Mouse (Mus musculus) right cerebral cortex, postnatal 14 days (tissue): ENCODE results near the gene Sprtn.

Source experiments
- DNase-seq: peaks from one replicate; pipeline ENCODE4 v3.0.0; 2022

Sprtn gene

GRCm38 (mm10) chr8:124897386-124898250 is at the start of gene Sprtn, which contains the start of gene Exoc8:
Sprtn (plus strand) TSS chr8:124897886.
Exoc8 (minus strand) TSS chr8:124897705.
- peak; percentile 98 for DNase-seq

GRCm38 (mm10) chr8:124853511-124853910 is 44.2 kb upstream of the Sprtn start:
- DNase-seq = no peak

GRCm38 (mm10) chr8:124859466-124859865 is 38.2 kb upstream of the Sprtn start:
- DNase-seq = no peak

- DNase-seq = no peak
Observed at GRCm38 (mm10) chr8:124860188-124860587, 37.5 kb upstream of the Sprtn start.

- DNase-seq = peak; percentile 95
Observed at GRCm38 (mm10) chr8:124862321-124863162, 35.1 kb upstream of the Sprtn start, which contains the start of the genes Gnpat and 2810004N23Rik. Gnpat (plus strand) TSS chr8:124863033. 2810004N23Rik (minus strand) TSS chr8:124863120.

- no peak for DNase-seq
Observed at GRCm38 (mm10) chr8:124863163-124863677, 34.5 kb upstream of the Sprtn start.

- no peak for DNase-seq
Observed at GRCm38 (mm10) chr8:124863729-124864128, 34.0 kb upstream of the Sprtn start.

GRCm38 (mm10) chr8:124866669-124867068 is 31.0 kb upstream of the Sprtn start:
- no peak for DNase-seq

GRCm38 (mm10) chr8:124867126-124867525 is 30.6 kb upstream of the Sprtn start:
- DNase-seq = no peak

- no peak for DNase-seq
Observed at GRCm38 (mm10) chr8:124869708-124870107, 28.0 kb upstream of the Sprtn start.

- DNase-seq = no peak
Observed at GRCm38 (mm10) chr8:124871474-124871873, 26.2 kb upstream of the Sprtn start.

- no peak for DNase-seq
Observed at GRCm38 (mm10) chr8:124872081-124872480, 25.6 kb upstream of the Sprtn start.

GRCm38 (mm10) chr8:124872690-124873089 is 25.0 kb upstream of the Sprtn start:
- no peak for DNase-seq

GRCm38 (mm10) chr8:124878141-124878540 is 19.5 kb upstream of the Sprtn start:
- no peak for DNase-seq

- DNase-seq = no peak
Observed at GRCm38 (mm10) chr8:124878946-124879526, 18.6 kb upstream of the Sprtn start.

GRCm38 (mm10) chr8:124888385-124888784 is 9.3 kb upstream of the Sprtn start:
- DNase-seq = no peak

- DNase-seq = no peak
Observed at GRCm38 (mm10) chr8:124892596-124892995, 5.1 kb upstream of the Sprtn start.

GRCm38 (mm10) chr8:124896010-124896631 is 1.6 kb upstream of the Sprtn start:
- peak; percentile 26 for DNase-seq

- peak; percentile 73 for DNase-seq
Observed at GRCm38 (mm10) chr8:124896632-124897385, 877 bp upstream of the Sprtn start.

GRCm38 (mm10) chr8:124898251-124898905 is 692 bp downstream of the Sprtn start:
- DNase-seq = no peak

- no peak for DNase-seq
Observed at GRCm38 (mm10) chr8:124903198-124903597, 5.5 kb downstream of the Sprtn start.
